Mouse (Mus musculus) testis, adult 2 months (tissue): ENCODE measurements around the gene Fam181a. TPM values are rescaled to one million over a fixed set of nuclear protein-coding genes. Genes with fewer than 3 reads are reported as not detected.

ENCODE experiments used
- H3K27ac ChIP-seq: fragments of 200-500 bp; 2 replicates; pipeline ENCODE4 v1.5.1; 2012; ENCODE audit warnings: low read depth, low read length; ENCODE audit not compliant: control insufficient read depth, insufficient read depth
- H3K27me3 ChIP-seq: fragments of 200-500 bp; 2 replicates; pipeline ENCODE4 v1.6.1; 2012; ENCODE audit warnings: mild to moderate bottlenecking, low read length, moderate library complexity; ENCODE audit not compliant: control insufficient read depth, insufficient read depth
- H3K36me3 ChIP-seq: fragments of 200-500 bp; 2 replicates; pipeline ENCODE4 v1.6.1; 2012; ENCODE audit warnings: mild to moderate bottlenecking, low read length; ENCODE audit not compliant: control insufficient read depth, insufficient read depth
- H3K4me1 ChIP-seq: fragments of 200-500 bp; 2 replicates; pipeline ENCODE4 v1.6.1; 2012; ENCODE audit warnings: low read length; ENCODE audit not compliant: control insufficient read depth, insufficient read depth
- H3K4me3 ChIP-seq: fragments of 200-500 bp; 2 replicates; pipeline ENCODE4 v1.5.1; 2012; ENCODE audit warnings: low read depth, mild to moderate bottlenecking, low read length, moderate library complexity, mixed read lengths; ENCODE audit not compliant: control insufficient read depth
- CTCF ChIP-seq: fragments of 200-500 bp; IDR thresholded peaks from 2 replicates; pipeline ENCODE4 v1.5.1; 2012; ENCODE audit warnings: low read depth, mild to moderate bottlenecking, inconsistent platforms, low read length, moderate library complexity; ENCODE audit not compliant: control insufficient read depth, insufficient read depth, insufficient replicate concordance
- POLR2A ChIP-seq: fragments of 200-500 bp; IDR thresholded peaks from 2 replicates; pipeline ENCODE4 v1.6.1; 2012; ENCODE audit warnings: low read depth, mild to moderate bottlenecking, inconsistent platforms, low read length, moderate library complexity; ENCODE audit not compliant: control insufficient read depth
- polyA plus RNA-seq: library from polyadenylated mRNA; depleted of rRNA; stranded (reverse); fragments of >200 nt; gene quantifications from 2 replicates; pipeline ENCODE4 v1.2.3, GENCODE M21; 2012

Gene Fam181a
- polyA plus RNA-seq, 1 experiment: 105 TPM

GRCm38 (mm10) chr12:103281912-103282311 is 28.9 kb upstream of the Fam181a start:
- Histone ChIP-seq H3K27ac (no peak overlapping the region), H3K4me3 (no peak overlapping the region), H3K4me1 (no peaks in the 10 kb centered on the region), H3K27me3 (no peaks in the 10 kb centered on the region), H3K36me3 (no peaks in the 10 kb centered on the region)
- TF ChIP-seq CTCF (no peak), POLR2A (no peak)

- TF ChIP-seq POLR2A (no peak), CTCF (no peak)
- no peaks in the 10 kb centered on the region for H3K27me3 ChIP-seq
- H3K36me3 ChIP-seq: no peaks in the 10 kb centered on the region
- H3K27ac ChIP-seq: no peak overlapping the region
- H3K4me3 ChIP-seq: no peak overlapping the region
- no peaks in the 10 kb centered on the region for H3K4me1 ChIP-seq
Measured at GRCm38 (mm10) chr12:103282936-103283335, 27.8 kb upstream of the Fam181a start.

GRCm38 (mm10) chr12:103283411-103283810 is 27.4 kb upstream of the Fam181a start:
- Histone ChIP-seq H3K27ac (no peak overlapping the region), H3K27me3 (no peaks in the 10 kb centered on the region), H3K36me3 (no peaks in the 10 kb centered on the region), H3K4me3 (no peak overlapping the region), H3K4me1 (no peaks in the 10 kb centered on the region)
- TF ChIP-seq POLR2A (no peak), CTCF (no peak)

- no peak for TF ChIP-seq POLR2A
- Histone ChIP-seq H3K4me3 (no peak overlapping the region), H3K27ac (no peak overlapping the region), H3K27me3 (no peaks in the 10 kb centered on the region), H3K36me3 (no peaks in the 10 kb centered on the region), H3K4me1 (no peaks in the 10 kb centered on the region)
Measured at GRCm38 (mm10) chr12:103287276-103287675, 23.5 kb upstream of the Fam181a start.

- Histone ChIP-seq H3K27ac (no peak overlapping the region), H3K36me3 (no peaks in the 10 kb centered on the region), H3K27me3 (no peaks in the 10 kb centered on the region), H3K4me3 (no peak overlapping the region), H3K4me1 (no peaks in the 10 kb centered on the region)
- TF ChIP-seq CTCF (no peak), POLR2A (no peak)
Measured at GRCm38 (mm10) chr12:103292366-103292765, 18.4 kb upstream of the Fam181a start.

GRCm38 (mm10) chr12:103296292-103296691 is 14.5 kb upstream of the Fam181a start:
- TF ChIP-seq CTCF: no peak
- no peak for TF ChIP-seq POLR2A

GRCm38 (mm10) chr12:103300493-103300892 is 10.3 kb upstream of the Fam181a start:
- H3K36me3 ChIP-seq: no peaks in the 10 kb centered on the region
- TF ChIP-seq CTCF: no peak
- no peak for TF ChIP-seq POLR2A
- H3K4me3 ChIP-seq: no peak overlapping the region
- H3K4me1 ChIP-seq: no peaks in the 10 kb centered on the region
- no peaks in the 10 kb centered on the region for H3K27me3 ChIP-seq
- H3K27ac ChIP-seq: no peak overlapping the region

More at GRCm38 (mm10) chr12:103296292-103296691, 14.5 kb upstream of the Fam181a start:
- Histone ChIP-seq H3K27ac (no peak overlapping the region), H3K4me3 (no peak overlapping the region), H3K27me3 (no peaks in the 10 kb centered on the region), H3K4me1 (no peaks in the 10 kb centered on the region), H3K36me3 (no peaks in the 10 kb centered on the region)

- no peak overlapping the region for H3K4me3 ChIP-seq
Measured at GRCm38 (mm10) chr12:103301645-103302044, 9.1 kb upstream of the Fam181a start.

More at GRCm38 (mm10) chr12:103301645-103302044, 9.1 kb upstream of the Fam181a start:
- Histone ChIP-seq H3K36me3 (no peaks in the 10 kb centered on the region), H3K27ac (no peak overlapping the region), H3K27me3 (no peaks in the 10 kb centered on the region), H3K4me1 (no peaks in the 10 kb centered on the region)
- peak; percentile 44; the same call in 1 of the 2 replicates for TF ChIP-seq CTCF
- no peak for TF ChIP-seq POLR2A
